Mouse (Mus musculus) thymus, postnatal 10 days (tissue): ENCODE results near the gene Olfr1026.

Experiments used
- DNase-seq, 2 experiments: peaks; one replicate each; pipeline ENCODE4 v3.0.0; 2021; ENCODE audit warnings: low spot score in 2 of 2

Gene Olfr1026

DNA sequence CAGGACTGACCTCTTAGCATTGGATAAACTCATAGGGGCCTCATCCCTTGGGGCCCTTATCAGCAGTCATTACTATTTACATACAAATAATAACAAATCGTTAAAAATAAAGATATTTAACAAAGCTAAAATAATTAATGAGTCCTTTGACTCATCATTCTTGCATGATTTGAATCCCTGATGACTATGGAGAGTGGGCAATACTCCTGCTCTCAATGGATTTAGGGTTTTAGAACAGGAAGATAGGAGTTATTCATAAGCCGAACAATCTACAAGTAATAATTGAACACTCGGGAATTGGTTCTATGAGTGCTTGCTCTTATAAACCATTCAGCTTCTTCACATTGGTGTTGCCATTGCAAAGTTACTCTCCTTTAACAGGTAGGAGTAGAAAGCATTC lies at the start of gene Olfr1026:
Gene Olfr1026 (plus strand): TSS at position 301 of the 400 bp plus-strand sequence.
- no peak for DNase-seq

DNA sequence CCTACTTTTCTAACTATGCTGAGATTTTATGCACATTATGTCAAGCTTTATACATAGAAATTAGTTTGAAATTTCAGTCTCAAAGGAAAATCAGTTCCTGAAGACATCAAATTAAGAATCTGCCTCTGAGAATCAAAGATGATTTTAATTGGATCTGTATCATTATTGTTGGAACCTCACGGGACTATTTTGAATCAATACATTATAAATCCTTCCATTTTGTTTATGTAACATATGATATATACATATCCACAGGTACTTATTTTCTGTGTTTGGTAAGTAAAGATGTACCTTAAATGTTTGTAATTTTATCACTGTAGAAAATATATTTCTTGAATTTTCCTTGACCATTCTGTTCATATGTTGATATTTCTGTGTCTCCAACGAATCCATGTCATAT lies 36.0 kb upstream of the Olfr1026 start, which contains the start of gene Olfr1023:
Gene Olfr1023 (plus strand): TSS at position 301 of the 400 bp plus-strand sequence.
- no peak for DNase-seq

DNA sequence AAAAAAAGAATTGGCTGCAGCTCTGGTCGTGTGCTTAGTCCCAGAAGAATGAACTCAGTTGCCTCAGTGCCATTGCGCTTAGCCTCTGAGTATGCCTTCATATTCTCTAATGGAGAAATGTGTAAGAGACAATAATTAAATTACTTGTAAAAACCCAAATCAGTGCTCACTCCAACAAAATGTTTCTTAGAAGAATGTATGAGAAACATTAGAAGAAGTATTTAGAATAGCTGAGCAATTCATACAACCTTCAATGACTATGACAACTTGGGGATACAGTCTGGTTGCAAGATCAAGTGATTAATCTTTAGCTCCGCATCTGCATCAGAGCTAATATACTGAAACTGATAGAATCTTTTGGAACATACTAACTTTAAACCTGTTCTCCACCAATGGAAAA lies 16.4 kb upstream of the Olfr1026 start, which contains the start of gene Olfr1024:
Gene Olfr1024 (minus strand): TSS at position 101 of the 400 bp plus-strand sequence.
- no peak for DNase-seq

DNA sequence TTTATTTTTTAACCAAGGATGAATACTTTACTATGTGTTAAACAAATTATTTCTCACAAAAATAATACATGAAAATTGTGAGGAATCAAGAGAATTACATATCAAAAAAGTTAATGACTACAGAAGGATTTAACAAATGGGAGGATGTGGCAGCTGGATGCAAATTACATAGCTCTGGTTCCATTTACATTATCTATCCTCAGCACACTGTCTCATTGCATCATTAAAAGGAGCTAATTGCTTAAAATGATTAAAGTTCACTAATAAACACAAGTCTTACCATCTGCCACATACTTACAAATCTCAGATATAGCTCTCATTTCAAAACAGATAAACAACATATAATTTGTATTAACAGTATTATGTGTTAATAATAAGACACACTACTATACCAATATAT lies 8.2 kb upstream of the Olfr1026 start:
- no peak for DNase-seq

DNA sequence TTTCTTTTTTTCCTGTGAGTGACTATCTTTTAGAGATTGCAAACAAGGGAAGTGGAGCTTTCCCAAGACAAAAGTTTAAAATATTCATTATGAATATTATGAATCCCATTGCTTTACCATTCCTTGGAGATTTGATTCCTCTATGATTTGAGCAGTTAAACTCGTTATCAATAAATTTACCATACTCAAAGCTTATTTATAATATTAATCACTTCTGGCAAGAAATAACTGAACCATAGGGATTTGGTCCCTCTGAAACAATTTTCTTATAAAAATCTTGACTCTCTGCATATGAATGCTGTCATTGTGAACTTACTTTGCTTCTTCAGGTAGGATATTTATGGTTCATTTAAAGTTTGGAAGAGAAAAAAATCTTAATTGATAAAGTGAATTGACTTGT lies 6.5 kb upstream of the Olfr1026 start, which contains the start of gene Olfr1025-ps1:
Gene Olfr1025-ps1 (plus strand): TSS at position 301 of the 400 bp plus-strand sequence.
- no peak for DNase-seq

DNA sequence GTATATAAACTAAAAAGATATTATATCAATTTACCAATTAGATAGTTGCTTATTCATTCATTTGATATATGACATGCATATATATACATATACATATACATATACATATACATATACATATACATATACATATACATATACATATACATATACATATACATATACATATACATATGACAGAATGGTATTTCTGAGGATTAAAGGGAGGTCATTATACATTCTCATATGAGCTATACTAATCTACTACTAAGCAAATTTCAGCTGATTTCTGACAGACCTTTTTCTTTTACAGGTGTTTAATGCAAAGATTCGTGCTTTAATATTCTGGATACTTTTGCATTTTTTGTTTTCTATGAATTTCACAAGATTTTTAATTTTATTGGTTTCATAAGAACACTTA lies 28.8 kb downstream of the Olfr1026 start, which contains the start of gene Olfr1028:
Gene Olfr1028 (plus strand): TSS at position 301 of the 400 bp plus-strand sequence.
- DNase-seq: no peak

DNA sequence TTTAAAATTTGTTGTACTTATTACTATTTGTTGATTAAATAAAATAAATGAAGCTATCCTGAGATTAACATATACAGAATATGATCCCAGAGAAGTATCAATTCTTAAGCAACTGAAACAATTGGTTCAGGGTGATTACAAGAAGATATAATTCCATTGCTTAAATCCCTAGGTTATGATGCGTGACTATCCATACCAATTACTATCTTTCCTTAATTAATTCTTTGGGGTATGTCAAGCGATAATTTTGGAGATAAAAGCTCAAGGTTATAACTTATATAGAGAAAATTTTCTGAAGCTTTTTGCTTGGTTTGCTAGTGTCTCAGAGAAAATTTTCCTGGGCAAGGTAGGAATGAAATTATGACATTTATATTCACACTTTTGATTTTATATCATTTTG lies 52.2 kb downstream of the Olfr1026 start, which contains the start of gene Olfr1029:
Gene Olfr1029 (plus strand): TSS at position 301 of the 400 bp plus-strand sequence.
- no peak for DNase-seq
